17 mouse cellular contexts compared by ENCODE assay signal in genomic region chr1:71672346-71672745, GRCm38 (mm10).
"Had no signal": no experiment of that assay in that cellular context is flagged by ENCODE, and none has a peak within 500 bp of the region (broad histone marks: within the 10 kb centered on the region; RNA-seq: fewer than 3 reads in every experiment).

No protein-coding gene starts in this region.

- H3K27me3 ChIP-seq: lung, embryonic 15.5 days; megakaryocyte, embryonic 14.5 days; midbrain, embryonic 13.5 days; midbrain, embryonic 15.5 days; neural tube, embryonic 12.5 days had no signal

- H3K27ac ChIP-seq: lung, embryonic 15.5 days; macrophage; midbrain, embryonic 13.5 days; midbrain, embryonic 15.5 days; neural tube, embryonic 12.5 days had no signal

- DNase-seq: lung, adult 2 months; lung, postnatal 14 days; lung, postnatal 36 days; right cerebral cortex, adult 18-20 months; right cerebral cortex, postnatal 25 days; right cerebral cortex, postnatal 4 days; spleen, adult 18-20 months; thymus, adult 18-20 months; thymus, postnatal 14 days; thymus, postnatal 36 days had no signal

- H3K4me3 ChIP-seq: lung, embryonic 15.5 days; megakaryocyte, embryonic 14.5 days; midbrain, embryonic 13.5 days; midbrain, embryonic 15.5 days; neural tube, embryonic 12.5 days had no signal

- H3K4me1 ChIP-seq: lung, embryonic 15.5 days; megakaryocyte, embryonic 14.5 days had no signal

- H3K9ac ChIP-seq: lung, embryonic 15.5 days; midbrain, embryonic 13.5 days; midbrain, embryonic 15.5 days; neural tube, embryonic 12.5 days had no signal

- ATAC-seq: lung, postnatal 0 days; midbrain, embryonic 13.5 days; midbrain, embryonic 15.5 days had no signal

- H3K36me3 ChIP-seq: lung, embryonic 15.5 days; midbrain, embryonic 13.5 days; midbrain, embryonic 15.5 days; neural tube, embryonic 12.5 days had no signal

- H3K9me3 ChIP-seq: lung, embryonic 15.5 days; midbrain, embryonic 13.5 days had no signal
